Mouse (Mus musculus) hindbrain, embryonic 12.5 days (tissue): ENCODE data around the gene Cfh. TPM values are rescaled to one million over a fixed set of nuclear protein-coding genes. Genes with fewer than 3 reads are reported as not detected.
"Not testable (repeated sequence)": the region's sequence is repeated elsewhere in the genome, so short reads cannot be mapped to it uniquely, and the experiment has no call there.

Source experiments
- ATAC-seq: fragments of 200-750 bp; cut with Nextera tagmentation; 2 replicates; pipeline ENCODE4 v1.8.0; 2017; ENCODE audit warnings: moderate TSS enrichment; ENCODE audit not compliant: low FRiP score
- H3K27ac ChIP-seq: fragments of 300-500 bp; sonication (generic); 2 replicates; pipeline ENCODE4 v1.5.1; 2016; ENCODE audit warnings: mild to moderate bottlenecking
- H3K27me3 ChIP-seq: fragments of 300-500 bp; sonication (generic); 2 replicates; pipeline ENCODE4 v1.6.1; 2016; ENCODE audit warnings: mild to moderate bottlenecking
- H3K36me3 ChIP-seq: fragments of 300-500 bp; sonication (generic); 2 replicates; pipeline ENCODE4 v1.6.1; 2016; ENCODE audit warnings: mild to moderate bottlenecking
- H3K4me1 ChIP-seq: fragments of 300-500 bp; sonication (generic); 2 replicates; pipeline ENCODE4 v1.6.1; 2016
- H3K4me2 ChIP-seq: fragments of 300-500 bp; sonication (generic); replicated peaks from 2 replicates; pipeline ENCODE4 v1.6.1; 2016; ENCODE audit warnings: mild to moderate bottlenecking
- H3K4me3 ChIP-seq: fragments of 300-500 bp; sonication (generic); 2 replicates; pipeline ENCODE4 v1.5.1; 2016; ENCODE audit warnings: mild to moderate bottlenecking
- H3K9ac ChIP-seq: fragments of 300-500 bp; sonication (generic); 2 replicates; pipeline ENCODE4 v1.6.1; 2016; ENCODE audit warnings: mild to moderate bottlenecking, moderate library complexity
- H3K9me3 ChIP-seq: fragments of 300-500 bp; sonication (generic); replicated peaks from 2 replicates; pipeline ENCODE4 v1.6.1; 2016; ENCODE audit warnings: mild to moderate bottlenecking
- WGBS: fragments of 180-500 bp; shearing (Covaris S2); methylation state at CpG from one replicate; pipeline ENCODE4 v1.1.7; 2016; 5-methylcytosine and 5-hydroxymethylcytosine counted together
- polyA plus RNA-seq: library from polyadenylated mRNA; unstranded; fragments of >200 nt; fragmentation: Nextera tagmentation; extraction: Ambion mirVana; gene quantifications from 2 replicates; pipeline ENCODE4 v1.2.1, GENCODE M21; 2016

Gene Cfh
- 4.8 and 5.4 TPM in 2 replicates for polyA plus RNA-seq

GRCm38 (mm10) chr1:140183664-140184063, at the start of gene Cfh:
Gene Cfh, minus strand, starts transcription at chr1:140183764.
- H3K4me2 ChIP-seq, H3K9ac ChIP-seq, H3K4me1 ChIP-seq, H3K27ac ChIP-seq, ATAC-seq, H3K27me3 ChIP-seq, H3K9me3 ChIP-seq, H3K36me3 ChIP-seq, H3K4me3 ChIP-seq: not testable (repeated sequence)

- Histone ChIP-seq H3K4me2 (no peak overlapping the region), H3K4me3 (no peak overlapping the region), H3K27ac (no peak overlapping the region), H3K9me3 (no peaks in the 10 kb centered on the region), H3K9ac (no peak overlapping the region), H3K27me3 (no peaks in the 10 kb centered on the region), H3K4me1 (no peaks in the 10 kb centered on the region), H3K36me3 (no peaks in the 10 kb centered on the region)
- ATAC-seq, result no peak
- WGBS, result 80% methylated on average over 8 of the region's 8 CpGs
Measured at GRCm38 (mm10) chr1:140226673-140227072, 43.1 kb upstream of the Cfh start.

DNA sequence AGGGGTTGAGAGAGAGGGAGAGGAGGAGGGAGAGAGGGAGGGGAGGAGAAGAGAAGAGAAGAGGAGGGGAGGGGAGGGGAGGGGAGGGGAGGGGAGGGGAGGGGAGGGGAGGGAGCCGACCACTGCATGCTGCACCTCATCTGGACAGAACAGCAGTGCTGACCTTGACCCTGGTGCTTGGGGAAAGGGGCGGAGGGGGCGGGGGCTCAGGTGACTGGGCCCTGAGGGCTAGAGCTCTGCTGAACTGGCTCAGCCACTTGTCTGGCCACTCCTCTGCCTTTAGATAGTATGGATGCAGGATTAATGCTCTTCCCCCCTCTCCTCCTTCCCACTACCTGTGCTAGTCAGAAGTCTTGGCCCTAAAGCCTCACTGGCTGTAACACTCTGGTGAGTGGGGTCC, 41.7 kb upstream of the Cfh start:
- H3K4me2 ChIP-seq, result no peak overlapping the region
- no peak overlapping the region for H3K27ac ChIP-seq
- ATAC-seq, result no peak
- H3K9ac ChIP-seq, result no peak overlapping the region
- H3K27me3 ChIP-seq, result no peaks in the 10 kb centered on the region
- no peaks in the 10 kb centered on the region for H3K4me1 ChIP-seq
- whole genome bisulfite sequencing, result no CpG with 5 or more reads among the region's 3 CpGs
- no peaks in the 10 kb centered on the region for H3K9me3 ChIP-seq
- no peaks in the 10 kb centered on the region for H3K36me3 ChIP-seq
- H3K4me3 ChIP-seq, result no peak overlapping the region

GRCm38 (mm10) chr1:140205329-140205728, 21.8 kb upstream of the Cfh start:
- Histone ChIP-seq H3K4me2 (no peak overlapping the region), H3K36me3 (no peaks in the 10 kb centered on the region), H3K4me3 (no peak overlapping the region), H3K27me3 (no peaks in the 10 kb centered on the region), H3K9ac (no peak overlapping the region), H3K9me3 (0 out of 2 replicates have a peak, but pooled peaks cover under 1% of the 10 kb centered on the region), H3K27ac (no peak overlapping the region), H3K4me1 (no peaks in the 10 kb centered on the region)
- WGBS, result 78% methylated on average over 2 of the region's 2 CpGs
- ATAC-seq, result no peak

DNA sequence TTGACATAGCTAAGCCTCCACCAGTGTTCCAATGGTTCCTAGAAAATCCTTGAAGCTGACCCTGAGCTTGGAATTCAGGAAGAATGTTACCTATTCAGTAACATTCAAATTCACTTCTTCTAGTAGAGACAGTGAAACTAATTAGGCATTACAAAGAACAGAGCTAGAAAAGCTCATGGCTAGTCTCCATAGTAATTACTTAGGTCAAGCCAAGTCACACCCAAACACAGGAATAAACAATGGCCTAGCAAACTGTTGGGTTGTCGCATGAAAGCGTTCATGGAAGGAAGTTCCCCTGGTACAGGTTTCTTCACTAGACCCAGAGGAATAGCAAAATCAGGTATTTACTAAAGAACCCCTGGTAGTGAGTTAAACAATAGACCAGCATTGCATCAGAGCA, 4.9 kb upstream of the Cfh start:
- H3K4me1 ChIP-seq, H3K36me3 ChIP-seq, H3K9me3 ChIP-seq, H3K27me3 ChIP-seq, H3K27ac ChIP-seq, H3K4me3 ChIP-seq, ATAC-seq, H3K9ac ChIP-seq, H3K4me2 ChIP-seq: not testable (repeated sequence)
- 79% methylated on average over 2 of the region's 2 CpGs for WGBS

GRCm38 (mm10) chr1:140183208-140183607, 356 bp downstream of the Cfh start:
- no peaks in the 10 kb centered on the region for H3K9me3 ChIP-seq
- no peaks in the 10 kb centered on the region for H3K36me3 ChIP-seq
- no peak overlapping the region for H3K27ac ChIP-seq
- no peak overlapping the region for H3K4me3 ChIP-seq
- H3K9ac ChIP-seq, result no peak overlapping the region
- no peaks in the 10 kb centered on the region for H3K27me3 ChIP-seq
- ATAC-seq, result no peak
- H3K4me1 ChIP-seq, result no peaks in the 10 kb centered on the region
- WGBS, result 69% methylated on average over 2 of the region's 2 CpGs
- H3K4me2 ChIP-seq, result no peak overlapping the region

GRCm38 (mm10) chr1:140180125-140180524, 3.4 kb downstream of the Cfh start:
- WGBS, result 88% methylated on average over 1 of the region's 1 CpGs
- Histone ChIP-seq H3K4me1 (no peaks in the 10 kb centered on the region), H3K36me3 (no peaks in the 10 kb centered on the region)

DNA sequence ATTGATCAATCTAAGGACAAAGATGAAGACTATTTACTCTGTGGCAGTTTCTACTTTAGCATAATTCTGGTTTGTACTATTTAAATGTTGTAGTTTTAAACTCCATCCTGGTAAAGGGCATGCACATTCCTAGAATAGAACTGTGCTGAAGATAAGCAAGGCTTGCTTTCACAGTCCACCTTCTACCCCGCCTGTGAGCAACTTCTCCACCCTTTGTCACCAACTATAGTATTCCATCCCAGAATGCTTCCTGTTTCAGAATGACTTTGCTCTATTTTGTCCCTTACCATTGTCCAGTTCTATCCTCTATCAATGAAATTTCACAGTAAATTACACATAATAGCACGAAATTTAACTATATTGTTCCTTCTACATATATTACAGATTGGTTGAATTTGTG, 8.1 kb downstream of the Cfh start:
- Histone ChIP-seq H3K4me2 (no peak overlapping the region), H3K4me1 (no peaks in the 10 kb centered on the region), H3K27me3 (no peaks in the 10 kb centered on the region), H3K36me3 (no peaks in the 10 kb centered on the region), H3K9ac (no peak overlapping the region), H3K27ac (no peak overlapping the region), H3K4me3 (no peak overlapping the region), H3K9me3 (no peaks in the 10 kb centered on the region)
- WGBS, result 72% methylated on average over 2 of the region's 2 CpGs
- no peak for ATAC-seq

More at GRCm38 (mm10) chr1:140180125-140180524, 3.4 kb downstream of the Cfh start:
- H3K4me2 ChIP-seq, result no peak overlapping the region
- H3K27ac ChIP-seq, result no peak overlapping the region
- no peaks in the 10 kb centered on the region for H3K9me3 ChIP-seq
- no peak for ATAC-seq
- no peaks in the 10 kb centered on the region for H3K27me3 ChIP-seq
- H3K9ac ChIP-seq, result no peak overlapping the region
- H3K4me3 ChIP-seq, result no peak overlapping the region

DNA sequence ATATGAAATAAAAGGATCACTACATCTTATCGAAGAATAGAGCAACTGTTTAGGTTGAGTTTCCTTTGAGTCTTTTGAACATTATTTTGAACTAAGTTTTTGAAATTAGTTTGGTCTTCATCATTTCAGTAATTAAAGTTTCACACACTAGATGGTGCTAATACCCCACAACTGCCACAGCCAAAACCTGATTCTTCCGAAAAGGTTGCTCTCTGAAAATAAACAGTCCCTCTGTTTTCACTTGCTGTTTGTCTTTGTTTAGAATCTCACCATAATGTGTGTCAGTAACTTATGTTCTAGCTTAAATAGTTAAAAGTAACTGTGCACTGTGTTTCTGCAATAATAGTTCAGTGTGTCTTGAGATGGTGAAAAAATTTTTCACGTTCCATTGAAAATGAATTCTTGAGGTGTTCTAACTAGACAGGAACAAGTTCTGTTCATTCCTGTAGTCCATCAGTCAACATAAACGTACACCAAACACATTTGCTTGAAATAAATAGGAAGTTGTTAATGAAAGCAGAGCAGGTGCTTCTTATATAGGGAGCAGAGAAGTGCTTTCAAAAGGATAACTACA, 11.9 kb downstream of the Cfh start:
- Histone ChIP-seq H3K4me2 (no peak overlapping the region), H3K4me3 (no peak overlapping the region), H3K9me3 (no peaks in the 10 kb centered on the region), H3K4me1 (no peaks in the 10 kb centered on the region), H3K9ac (no peak overlapping the region), H3K27me3 (no peaks in the 10 kb centered on the region), H3K36me3 (no peaks in the 10 kb centered on the region), H3K27ac (no peak overlapping the region)
- ATAC-seq, result no peak
- 47% methylated on average over 4 of the region's 4 CpGs for WGBS

DNA sequence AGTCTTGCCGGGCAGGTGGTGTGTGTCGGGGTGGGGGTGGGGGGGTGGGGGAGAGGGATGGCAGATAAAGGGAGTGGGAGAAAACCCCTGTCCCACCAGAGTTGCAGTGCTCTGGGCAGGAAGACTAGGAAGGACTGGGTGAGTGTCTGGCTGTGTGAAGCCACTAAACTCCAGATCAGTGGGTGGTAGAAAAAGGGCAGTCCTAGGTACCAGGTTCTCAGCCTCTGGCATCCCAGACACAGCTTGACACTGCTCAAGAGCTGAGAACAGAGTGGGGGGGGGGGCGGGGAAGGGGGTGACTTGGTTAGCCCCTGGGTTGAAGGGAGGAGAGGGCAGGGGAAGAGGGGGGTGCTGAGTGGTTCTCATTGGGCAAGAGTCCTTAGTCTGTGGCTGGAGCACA, 24.6 kb downstream of the Cfh start:
- H3K4me2 ChIP-seq, result no peak overlapping the region
- H3K4me1 ChIP-seq, result no peaks in the 10 kb centered on the region
- H3K9me3 ChIP-seq, result no peaks in the 10 kb centered on the region
- no peak overlapping the region for H3K27ac ChIP-seq
- no peak overlapping the region for H3K4me3 ChIP-seq
- no peak overlapping the region for H3K9ac ChIP-seq
- WGBS, result 80% methylated on average over 3 of the region's 3 CpGs
- H3K27me3 ChIP-seq, result no peaks in the 10 kb centered on the region
- peak; percentile 26; the same call in 1 of the 2 replicates for ATAC-seq
- H3K36me3 ChIP-seq, result no peaks in the 10 kb centered on the region

DNA sequence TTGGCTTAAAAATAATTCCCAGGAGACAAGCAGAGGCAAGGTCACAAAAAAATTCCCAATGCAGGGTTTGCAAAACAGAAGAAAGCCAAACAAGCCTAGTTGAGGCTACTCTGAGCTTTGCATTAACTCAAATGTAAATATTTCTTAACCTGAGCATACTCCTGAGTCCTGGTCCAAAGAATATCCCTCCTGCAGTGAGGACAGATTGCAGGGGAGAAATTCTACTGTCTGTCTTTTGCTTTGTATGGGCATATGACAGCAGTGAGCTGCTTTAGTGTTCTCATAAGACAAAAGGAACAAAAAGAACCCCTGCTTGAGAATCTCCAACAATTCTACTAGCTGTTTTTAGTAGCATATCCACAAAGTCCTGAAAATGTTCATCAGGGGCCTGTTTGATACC, 114.1 kb downstream of the Cfh start:
- no peaks in the 10 kb centered on the region for H3K9me3 ChIP-seq
- H3K9ac ChIP-seq, result no peak overlapping the region
- ATAC-seq, result no peak
- no peaks in the 10 kb centered on the region for H3K4me1 ChIP-seq
- no peaks in the 10 kb centered on the region for H3K36me3 ChIP-seq
- no peak overlapping the region for H3K4me2 ChIP-seq
- H3K27ac ChIP-seq, result no peak overlapping the region
- H3K27me3 ChIP-seq, result no peaks in the 10 kb centered on the region
- H3K4me3 ChIP-seq, result no peak overlapping the region
